ENCODE assay signal across 24 mouse cellular contexts in the genomic region with DNA sequence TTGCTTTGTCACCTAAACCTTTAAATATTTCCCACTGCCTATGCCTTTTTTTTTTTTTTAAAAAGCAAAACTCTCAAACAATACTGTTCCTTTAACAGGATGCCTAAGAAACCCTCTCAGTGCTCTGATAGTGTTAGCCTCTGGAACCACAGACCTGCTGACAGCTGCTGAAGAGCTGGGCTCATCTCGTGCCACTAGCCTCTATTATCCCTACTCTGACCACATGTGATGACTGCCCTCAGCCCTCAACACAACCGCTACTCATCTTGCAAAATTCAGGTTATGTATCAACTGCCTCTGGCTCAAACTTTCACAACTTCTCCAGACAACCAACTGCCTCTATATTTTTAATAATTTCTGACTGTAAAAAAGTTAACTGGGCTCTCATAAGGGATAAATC. TPM values are rescaled to one million over a fixed set of nuclear protein-coding genes. Genes with fewer than 3 reads are reported as not detected.
DNase-seq lines count a peak whose midpoint lies in the region; ATAC-seq and TF ChIP-seq lines count a peak whose summit lies in the region.
"Had no signal": no experiment of that assay in that cellular context is flagged by ENCODE, and none has a peak within 500 bp of the region (broad histone marks: within the 10 kb centered on the region; RNA-seq: fewer than 3 reads in every experiment).

No protein-coding gene starts in this region.

- H3K27ac ChIP-seq in liver, embryonic 12.5 days: no peak overlapping the region
- H3K27ac ChIP-seq in liver, embryonic 11.5 days (ENCODE audit: low read depth, low read length): no peak overlapping the region
- H3K27ac ChIP-seq in MEL (ENCODE audit: control insufficient read depth, low read depth, low read length): no peak overlapping the region
- H3K27ac ChIP-seq: embryonic facial prominence, embryonic 12.5 days; forebrain, embryonic 12.5 days; heart, embryonic 10.5 days; hindbrain, embryonic 15.5 days; intestine, embryonic 15.5 days; limb, embryonic 13.5 days; neural tube, embryonic 15.5 days had no signal

- ATAC-seq in liver, embryonic 12.5 days: peak; percentile 44; the same call in 1 of the 2 replicates
- no peak for ATAC-seq in liver, embryonic 11.5 days (replicated peaks; ENCODE audit: low FRiP score)
- peak; percentile 98 for ATAC-seq in granulocyte monocyte progenitor cell, adult 5-6 weeks (replicated peaks; ENCODE audit: poor library complexity, severe bottlenecking)
- peak; percentile 89; the same call in 1 of the 2 replicates for ATAC-seq in monocyte, adult 5-6 weeks (replicated peaks; ENCODE audit: insufficient number of reproducible peaks, low FRiP score, low TSS enrichment, poor library complexity, severe bottlenecking)
- ATAC-seq: intestine, embryonic 15.5 days; midbrain, embryonic 16.5 days; Patski had no signal

- 43% methylated on average over 2 of the region's 2 CpGs for WGBS in liver, embryonic 12.5 days (ENCODE audit: insufficient replicate concordance)
- 51% methylated on average over 2 of the region's 2 CpGs for WGBS in liver, embryonic 11.5 days

- no peak for TF ChIP-seq RAD21 in MEL (IDR thresholded peaks at IDR 0.05; ENCODE audit: low read depth, low read length)

- H3K36me3 ChIP-seq in liver, embryonic 12.5 days: peaks cover 25% of the 10 kb centered on the region
- peaks cover 8% of the 10 kb centered on the region; the same call in 1 of the 2 replicates for H3K36me3 ChIP-seq in liver, embryonic 11.5 days (ENCODE audit: control insufficient read depth, insufficient read depth, low read length)
- peaks cover 2 to 24% of the 10 kb centered on the region in 2 experiments; a peak in 3 of 4 replicates for H3K36me3 ChIP-seq in MEL (ENCODE audit: control insufficient read depth in 1 of 2, insufficient read depth in 2 of 2, low read length in 2 of 2)

- H3K4me2 ChIP-seq in liver, embryonic 12.5 days: no peak overlapping the region
- no peak overlapping the region for H3K4me2 ChIP-seq in liver, embryonic 11.5 days
- H3K4me2 ChIP-seq: embryonic facial prominence, embryonic 12.5 days; forebrain, embryonic 12.5 days; hindbrain, embryonic 15.5 days; intestine, embryonic 15.5 days; limb, embryonic 13.5 days; neural tube, embryonic 15.5 days had no signal

- no peaks in the 10 kb centered on the region for H3K9me3 ChIP-seq in liver, embryonic 12.5 days (replicated peaks)
- H3K9me3 ChIP-seq in liver, embryonic 11.5 days (ENCODE audit: control insufficient read depth, low read length): no peaks in the 10 kb centered on the region
- no peaks in the 10 kb centered on the region for H3K9me3 ChIP-seq in MEL (replicated peaks; ENCODE audit: insufficient read depth, low read length)
- H3K9me3 ChIP-seq: embryonic facial prominence, embryonic 12.5 days; forebrain, embryonic 12.5 days; heart, embryonic 10.5 days; hindbrain, embryonic 15.5 days; intestine, embryonic 15.5 days; limb, embryonic 13.5 days; neural tube, embryonic 15.5 days had no signal

- no peaks in the 10 kb centered on the region for H3K27me3 ChIP-seq in liver, embryonic 12.5 days (replicated peaks)
- no peaks in the 10 kb centered on the region for H3K27me3 ChIP-seq in liver, embryonic 11.5 days (replicated peaks; ENCODE audit: control insufficient read depth, insufficient read depth, low read length)
- no peaks in the 10 kb centered on the region for H3K27me3 ChIP-seq in MEL (ENCODE audit: control insufficient read depth in 1 of 2, insufficient read depth in 2 of 2, low read length in 2 of 2)
- H3K27me3 ChIP-seq: embryonic facial prominence, embryonic 12.5 days; forebrain, embryonic 12.5 days; hindbrain, embryonic 15.5 days; intestine, embryonic 15.5 days; limb, embryonic 13.5 days; neural tube, embryonic 15.5 days; Patski had no signal

- no peak for TF ChIP-seq POLR2A in MEL (IDR thresholded peaks at IDR 0.05; ENCODE audit: control insufficient read depth in 1 of 2, insufficient read depth in 1 of 2, low read depth in 1 of 2, low read length in 2 of 2, poor library complexity in 1 of 2)

- peaks cover 3% of the 10 kb centered on the region for H3K4me1 ChIP-seq in liver, embryonic 12.5 days
- no peaks in the 10 kb centered on the region for H3K4me1 ChIP-seq in liver, embryonic 11.5 days (replicated peaks; ENCODE audit: control insufficient read depth, insufficient read depth, low read length)
- no peaks in the 10 kb centered on the region for H3K4me1 ChIP-seq in MEL (ENCODE audit: control insufficient read depth in 1 of 2, insufficient read depth in 2 of 2, low read length in 2 of 2)
- H3K4me1 ChIP-seq: embryonic facial prominence, embryonic 12.5 days; forebrain, embryonic 12.5 days; hindbrain, embryonic 15.5 days; intestine, embryonic 15.5 days; limb, embryonic 13.5 days; neural tube, embryonic 15.5 days had no signal

- no peak for TF ChIP-seq EP300 in MEL (IDR thresholded peaks at IDR 0.05; ENCODE audit: low read depth in 1 of 2, low read length in 2 of 2)

- no peak overlapping the region for H3K9ac ChIP-seq in liver, embryonic 12.5 days
- H3K9ac ChIP-seq in liver, embryonic 11.5 days (ENCODE audit: low read depth, low read length): no peak overlapping the region
- no peak overlapping the region for H3K9ac ChIP-seq in MEL (ENCODE audit: control insufficient read depth, low read depth, low read length, poor library complexity, severe bottlenecking)
- H3K9ac ChIP-seq: embryonic facial prominence, embryonic 12.5 days; forebrain, embryonic 12.5 days; hindbrain, embryonic 15.5 days; intestine, embryonic 15.5 days; limb, embryonic 13.5 days; neural tube, embryonic 15.5 days had no signal

- DNase-seq in liver, embryonic 11.5 days (ENCODE audit: low spot score): no peak
- DNase-seq in MEL (ENCODE audit: low read depth, low spot score): no peak
- no peak for DNase-seq in spleen, adult 18-20 months
- DNase-seq in ovary, postnatal 10 days (ENCODE audit: low spot score): no peak
- DNase-seq: adrenal gland, adult 2 months; cerebellum, adult 11-12 months; cerebellum, postnatal 10 days; gastrocnemius, postnatal 25 days; kidney, adult 8-10 months; kidney, postnatal 36 days; lung, postnatal 10 days had no signal

- peaks cover 38% of the 10 kb centered on the region for H3K79me2 ChIP-seq in MEL (ENCODE audit: control insufficient read depth, insufficient read depth, low read length, poor library complexity)

- TF ChIP-seq CTCF in MEL (IDR thresholded peaks at IDR 0.05 in 2 of 3, conservative IDR thresholded peaks at IDR 0.05 in 1 of 3; ENCODE audit: control insufficient read depth in 1 of 3, insufficient read depth in 1 of 3, low read depth in 2 of 3, low read length in 3 of 3, poor library complexity in 1 of 3, severe bottlenecking in 1 of 3): no peak

- no peak overlapping the region for H3K4me3 ChIP-seq in liver, embryonic 12.5 days
- H3K4me3 ChIP-seq in liver, embryonic 11.5 days (ENCODE audit: low read depth, low read length): no peak overlapping the region
- no peak overlapping the region for H3K4me3 ChIP-seq in MEL (ENCODE audit: control insufficient read depth in 1 of 2, insufficient read depth in 1 of 2, low read depth in 2 of 2, low read length in 2 of 2)
- H3K4me3 ChIP-seq: embryonic facial prominence, embryonic 12.5 days; erythroblast, embryonic 14.5 days; forebrain, embryonic 12.5 days; heart, embryonic 10.5 days; hindbrain, embryonic 15.5 days; intestine, embryonic 15.5 days; limb, embryonic 13.5 days; neural tube, embryonic 15.5 days had no signal

TF ChIP-seq in MEL, 35 proteins besides CTCF, POLR2A, EP300 and RAD21:
- TF ChIP-seq POLR2AphosphoS5 (IDR thresholded peaks at IDR 0.05; ENCODE audit: borderline replicate concordance, low read depth, low read length) (no peak), UBTF (IDR thresholded peaks at IDR 0.05; ENCODE audit: borderline replicate concordance, insufficient read depth, low read depth, low read length) (no peak), ZNF384 (IDR thresholded peaks at IDR 0.05; ENCODE audit: low read depth, low read length) (0 out of 2 replicates have a peak, but pooled peaks have one; percentile 13), ELF1 (IDR thresholded peaks at IDR 0.05; ENCODE audit: low read depth, low read length) (no peak), NELFE (IDR thresholded peaks at IDR 0.05; ENCODE audit: low read depth, low read length) (no peak), USF2 (IDR thresholded peaks at IDR 0.05; ENCODE audit: borderline replicate concordance in 1 of 2, insufficient read depth in 1 of 2, low read depth in 1 of 2, low read length in 2 of 2) (no peak), TAL1 (IDR thresholded peaks at IDR 0.05; ENCODE audit: low read length) (no peak)

RNA-seq across cellular contexts. Expression of a gene that starts 15.6 kb away (rescaled TPM):
- polyA plus RNA-seq in liver, embryonic 12.5 days (2016; fragmentation: Nextera tagmentation; extraction: Ambion mirVana): 169 and 177 TPM in 2 replicates
- polyA plus RNA-seq in liver, embryonic 11.5 days (2014; fragmentation: Nextera tagmentation; extraction: Ambion mirVana): 245 and 281 TPM in 2 replicates
- 154 and 191 TPM in 2 replicates for total RNA-seq in MEL (2012; rRNA removed)
- polyA plus RNA-seq in MEL (2012; ENCODE audit: insufficient read depth in 1 of 2, insufficient read length in 2 of 2, low read depth in 1 of 2, low replicate concordance in 2 of 2, missing spikeins in 1 of 2): 100 to 1,000 TPM in 1 of 2 experiments, not detected in 1; 211 TPM
- 426 TPM in 2 replicates for total RNA-seq in granulocyte monocyte progenitor cell, adult 5-6 weeks (2014; fragmentation: Nextera tagmentation)
- total RNA-seq in granulocyte monocyte progenitor cell, adult 5-6 weeks (2017): 889 and 988 TPM in 2 replicates
- 2,047 to 2,533 TPM (median 2,184 TPM) in 3 replicates for total RNA-seq in monocyte, adult 5-6 weeks (2017)
